Mouse (Mus musculus): ENCODE data around the gene Uri1.

The Uri1 gene

GRCm38 (mm10) chr7:37916762-37917439, 106.5 kb downstream of the Uri1 start:
- DNase-seq: peak; percentile 20

- no peak for DNase-seq
These were observed 111.6 kb downstream of the Uri1 start for GRCm38 (mm10) chr7:37911802-37912122.

GRCm38 (mm10) chr7:37911114-37911801, 112.1 kb downstream of the Uri1 start:
- no peak for DNase-seq

- no peak for DNase-seq
These were observed 113.2 kb downstream of the Uri1 start for GRCm38 (mm10) chr7:37910161-37910560.
